Mouse (Mus musculus) ES-Bruce4 (cell line): Measurements from ENCODE around the gene Xpo5. TPM values are rescaled to one million over a fixed set of nuclear protein-coding genes. Genes with fewer than 3 reads are reported as not detected.

Experiments
- H3K27ac ChIP-seq: 2 replicates; pipeline ENCODE4 v1.5.1; 2012; ENCODE audit warnings: low read length, inconsistent platforms; ENCODE audit not compliant: insufficient read depth
- H3K27me3 ChIP-seq: 2 replicates; pipeline ENCODE4 v1.6.1; 2012; ENCODE audit warnings: mild to moderate bottlenecking, low read length, inconsistent platforms; ENCODE audit not compliant: control insufficient read depth, poor library complexity, insufficient read depth, severe bottlenecking
- H3K36me3 ChIP-seq: 2 replicates; pipeline ENCODE4 v1.6.1; 2012; ENCODE audit warnings: inconsistent platforms, mild to moderate bottlenecking, low read length, moderate library complexity; ENCODE audit not compliant: control insufficient read depth, poor library complexity, insufficient read depth, severe bottlenecking
- H3K4me1 ChIP-seq: one replicate; pipeline ENCODE4 v1.8.1; 2011; ENCODE audit warnings: low read length; ENCODE audit not compliant: control insufficient read depth, insufficient read depth
- H3K4me3 ChIP-seq: 2 replicates; pipeline ENCODE4 v1.5.1; 2011; ENCODE audit warnings: low read depth, mild to moderate bottlenecking, low read length
- H3K9ac ChIP-seq: 2 replicates; pipeline ENCODE4 v1.6.1; 2012; ENCODE audit warnings: low read depth, mild to moderate bottlenecking, inconsistent platforms; ENCODE audit not compliant: poor library complexity, severe bottlenecking
- H3K9me3 ChIP-seq: replicated peaks from 2 replicates; pipeline ENCODE4 v1.6.1; 2012; ENCODE audit warnings: mild to moderate bottlenecking, low read length, inconsistent platforms; ENCODE audit not compliant: control insufficient read depth, poor library complexity, insufficient read depth, severe bottlenecking
- CTCF ChIP-seq: IDR thresholded peaks from one replicate; pipeline ENCODE4 v1.8.1; 2011; ENCODE audit warnings: low read depth, low read length
- EP300 ChIP-seq: IDR thresholded peaks from 2 replicates; pipeline ENCODE4 v1.6.1; 2011; ENCODE audit warnings: low read depth, low read length; ENCODE audit not compliant: insufficient read depth
- POLR2A ChIP-seq: IDR thresholded peaks from one replicate; pipeline ENCODE4 v1.8.1; 2011; ENCODE audit warnings: low read length; ENCODE audit not compliant: insufficient read depth
- polyA plus RNA-seq: library from polyadenylated mRNA; stranded (reverse); fragments of >200 nt; gene quantifications from 2 replicates; pipeline ENCODE4 v1.2.4, GENCODE M21; 2011; ENCODE audit warnings: low read depth; ENCODE audit not compliant: missing spikeins, insufficient read depth, insufficient read length

The Xpo5 gene
- polyA plus RNA-seq, 1 experiment: 77.8 TPM

GRCm38 (mm10) chr17:46244579-46244978 is 42.0 kb downstream of the Xpo5 start:
- Histone ChIP-seq H3K36me3 (peaks cover 59% of the 10 kb centered on the region), H3K27ac (no peak overlapping the region)
- TF ChIP-seq POLR2A (no peak), CTCF (no peak), EP300 (no peak)

GRCm38 (mm10) chr17:46247512-46248188 is 45.1 kb downstream of the Xpo5 start, which contains the start of the genes Polr1c and Yipf3:
Gene Polr1c (minus strand): TSS chr17:46248054.
Gene Yipf3 (plus strand): TSS chr17:46248080.
- Histone ChIP-seq H3K9me3 (no peaks in the 10 kb centered on the region), H3K27me3 (no peaks in the 10 kb centered on the region), H3K4me1 (no peaks in the 10 kb centered on the region), H3K4me3 (peak within 1 kb of the TSS; percentile 91), H3K9ac (peak within 1 kb of the TSS; percentile 95), H3K27ac (no peak within 1 kb of the TSS), H3K36me3 (peaks cover 37% of the 10 kb centered on the region)
- TF ChIP-seq EP300 (no peak), POLR2A (peak; percentile 48)

More at GRCm38 (mm10) chr17:46244579-46244978, 42.0 kb downstream of the Xpo5 start:
- no peaks in the 10 kb centered on the region for H3K9me3 ChIP-seq
- no peaks in the 10 kb centered on the region for H3K4me1 ChIP-seq
- no peak overlapping the region for H3K9ac ChIP-seq
- no peaks in the 10 kb centered on the region for H3K27me3 ChIP-seq
- no peak overlapping the region for H3K4me3 ChIP-seq

DNA sequence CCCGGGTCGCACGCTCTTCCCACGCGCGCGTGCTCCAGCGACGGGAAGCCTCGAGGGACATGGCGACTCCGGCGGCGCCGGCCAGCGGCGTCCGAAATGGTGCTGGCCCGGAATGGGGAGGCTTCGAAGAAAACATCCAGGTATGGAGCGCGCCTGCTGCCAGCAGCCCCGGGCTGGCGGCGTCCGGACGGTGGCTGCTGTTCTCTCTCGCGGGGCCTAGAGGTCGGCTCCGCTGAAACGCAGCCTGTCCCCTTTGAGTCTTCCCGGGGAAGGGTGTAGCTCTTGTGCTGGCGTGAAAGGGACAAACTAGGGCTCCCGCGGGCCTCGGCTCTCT is 45.6 kb downstream of the Xpo5 start:
- peaks cover 32% of the 10 kb centered on the region for H3K36me3 ChIP-seq
- no peaks in the 10 kb centered on the region for H3K9me3 ChIP-seq
- no peak for TF ChIP-seq POLR2A
- no peaks in the 10 kb centered on the region for H3K27me3 ChIP-seq
- peak overlapping the region; percentile 95 for H3K9ac ChIP-seq
- no peak overlapping the region for H3K27ac ChIP-seq
- no peaks in the 10 kb centered on the region for H3K4me1 ChIP-seq
- H3K4me3 ChIP-seq: peak overlapping the region; percentile 91

DNA sequence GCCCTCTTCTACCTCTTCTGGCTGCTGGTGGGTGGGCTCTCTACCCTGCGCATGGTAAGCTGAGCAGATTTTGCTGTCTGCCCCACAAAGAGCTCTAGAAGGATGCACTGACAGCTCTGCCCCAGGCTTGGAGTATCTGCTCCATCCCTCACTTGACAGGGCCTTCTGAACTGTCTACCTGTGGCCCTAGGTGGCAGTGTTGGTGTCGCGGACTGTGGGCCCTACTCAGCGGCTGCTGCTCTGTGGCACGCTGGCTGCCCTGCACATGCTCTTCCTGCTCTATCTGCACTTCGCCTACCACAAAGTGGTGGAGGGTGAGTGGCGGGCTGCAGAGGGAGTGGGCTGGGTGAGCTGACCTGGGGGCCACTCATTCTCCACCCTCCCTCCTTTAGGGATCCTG is 48.6 kb downstream of the Xpo5 start:
- H3K27ac ChIP-seq: no peak overlapping the region
- no peaks in the 10 kb centered on the region for H3K27me3 ChIP-seq
- no peaks in the 10 kb centered on the region for H3K9me3 ChIP-seq
- TF ChIP-seq CTCF: peak; percentile 59
- TF ChIP-seq EP300: no peak
- TF ChIP-seq POLR2A: no peak
- H3K4me3 ChIP-seq: no peak overlapping the region
- no peaks in the 10 kb centered on the region for H3K4me1 ChIP-seq
- no peak overlapping the region for H3K9ac ChIP-seq
- peaks cover 10% of the 10 kb centered on the region; the same call in 1 of the 2 replicates for H3K36me3 ChIP-seq

DNA sequence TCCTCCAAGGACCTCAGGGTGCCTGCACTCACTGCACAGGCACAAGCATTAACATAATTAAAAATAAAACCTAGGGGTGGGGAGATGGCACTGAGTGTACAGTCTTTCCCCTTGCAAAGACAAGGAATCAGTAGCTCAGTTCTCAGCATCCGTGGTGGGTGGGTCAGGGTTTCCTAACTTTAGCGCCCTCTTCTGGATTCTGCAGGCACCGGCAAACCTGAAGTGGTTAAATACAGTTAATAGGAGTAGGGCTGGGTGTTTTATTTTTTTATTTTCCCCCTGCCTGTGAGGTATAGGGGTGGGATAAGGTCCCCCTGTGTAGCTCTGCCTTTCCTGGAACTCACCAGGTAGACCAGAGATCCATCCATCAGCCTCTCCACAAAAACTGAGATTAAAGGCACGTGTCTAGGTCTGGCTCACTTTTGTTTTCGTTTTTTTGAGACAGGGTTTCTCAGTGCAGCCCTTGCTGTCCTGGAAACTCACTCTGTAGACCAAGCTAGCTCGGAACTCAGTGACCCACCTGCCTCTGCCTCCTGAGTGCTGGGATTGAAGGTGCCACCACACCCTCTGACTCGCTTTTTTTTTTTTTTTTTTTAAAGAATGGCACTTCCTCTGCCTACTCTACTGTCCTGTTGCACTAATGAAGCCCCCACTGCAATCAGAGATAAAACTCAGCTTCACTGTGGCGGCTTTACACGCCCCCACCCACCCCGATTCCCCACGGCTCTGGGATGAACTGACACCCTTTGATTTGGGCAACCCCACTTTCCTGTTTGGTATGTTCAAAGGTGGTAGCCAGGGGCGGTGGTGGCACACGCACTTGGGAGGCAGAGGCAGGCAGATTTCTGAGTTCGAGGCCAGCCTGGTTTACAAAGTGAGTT is 50.2 kb downstream of the Xpo5 start:
- no peaks in the 10 kb centered on the region for H3K4me1 ChIP-seq
- no peaks in the 10 kb centered on the region for H3K9me3 ChIP-seq
- no peak overlapping the region for H3K27ac ChIP-seq
- no peaks in the 10 kb centered on the region for H3K27me3 ChIP-seq
- peak overlapping the region; percentile 91 for H3K4me3 ChIP-seq
- peak overlapping the region; percentile 59 for H3K9ac ChIP-seq
- peaks cover 8% of the 10 kb centered on the region for H3K36me3 ChIP-seq
- TF ChIP-seq POLR2A (no peak), EP300 (no peak), CTCF (peak; percentile 51)

DNA sequence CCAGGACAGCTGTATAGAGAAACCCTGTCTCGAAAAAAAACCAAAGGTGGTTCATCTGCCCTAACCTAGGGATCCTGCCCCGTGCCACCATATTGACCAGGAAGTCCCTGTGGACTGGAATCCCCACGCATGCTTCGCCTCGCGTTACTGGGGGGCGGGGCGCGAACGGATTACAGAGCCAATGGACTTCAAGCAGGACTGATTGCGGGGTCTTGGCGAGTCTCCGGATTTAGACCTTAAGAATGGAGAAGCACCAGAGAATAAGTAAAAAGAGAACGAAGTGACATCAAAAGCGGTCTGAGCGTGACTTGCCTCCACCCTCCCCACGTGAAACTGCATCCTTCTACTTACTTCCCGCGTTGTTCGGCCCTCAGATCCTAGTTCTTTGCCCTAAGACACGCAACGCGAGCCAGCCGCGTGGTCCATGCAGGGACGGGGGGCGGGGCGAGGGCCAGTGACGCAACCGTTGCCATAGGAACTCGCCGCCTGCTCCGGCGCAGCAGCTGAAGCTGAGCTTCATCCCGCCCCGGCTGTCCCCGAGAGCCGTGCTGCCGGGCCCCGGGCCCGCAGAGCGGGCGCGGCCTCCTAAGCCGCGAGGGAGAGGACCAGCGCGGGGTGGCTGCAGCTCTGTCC is 51.0 kb downstream of the Xpo5 start, which contains the start of gene Lrrc73:
Lrrc73 (plus strand) TSS at position 80 of the 633 bp plus-strand sequence.
- H3K4me1 ChIP-seq: no peaks in the 10 kb centered on the region
- TF ChIP-seq POLR2A (no peak), CTCF (no peak), EP300 (no peak)
- H3K4me3 ChIP-seq: peak within 1 kb of the TSS; percentile 91
- peak within 1 kb of the TSS; percentile 59 for H3K9ac ChIP-seq
- no peaks in the 10 kb centered on the region for H3K9me3 ChIP-seq
- H3K27ac ChIP-seq: no peak within 1 kb of the TSS
- peaks cover 8% of the 10 kb centered on the region for H3K36me3 ChIP-seq
- H3K27me3 ChIP-seq: no peaks in the 10 kb centered on the region
